Mouse (Mus musculus): ENCODE results near the gene Myo3b. TPM values are rescaled to one million over a fixed set of nuclear protein-coding genes. Genes with fewer than 3 reads are reported as not detected.

Myo3b gene
- polyA plus RNA-seq, 1 experiment from 2014 or later: 0.41 TPM

- ATAC-seq (ENCODE audit: insufficient number of reproducible peaks, low FRiP score): no peak
- WGBS: 57% methylated on average over 7 of the region's 7 CpGs
- no peak overlapping the region for H3K4me2 ChIP-seq
- no peak overlapping the region for H3K4me3 ChIP-seq
- peaks cover 10% of the 10 kb centered on the region; the same call in 1 of the 2 replicates for H3K27me3 ChIP-seq (replicated peaks)
- no peak overlapping the region for H3K9ac ChIP-seq
- no peaks in the 10 kb centered on the region for H3K9me3 ChIP-seq (replicated peaks)
- H3K4me1 ChIP-seq (replicated peaks): peaks cover 14% of the 10 kb centered on the region
- H3K36me3 ChIP-seq: no peaks in the 10 kb centered on the region
- no peak overlapping the region for H3K27ac ChIP-seq (ENCODE audit: poor library complexity, severe bottlenecking)
These were observed 26.9 kb downstream of the Myo3b start for GRCm38 (mm10) chr2:70065729-70066300.

GRCm38 (mm10) chr2:70066338-70067022 lies 27.6 kb downstream of the Myo3b start:
- Histone ChIP-seq H3K27me3 (replicated peaks) (peaks cover 10% of the 10 kb centered on the region; the same call in 1 of the 2 replicates), H3K27ac (ENCODE audit: poor library complexity, severe bottlenecking) (no peak overlapping the region), H3K4me2 (no peak overlapping the region), H3K36me3 (no peaks in the 10 kb centered on the region), H3K4me3 (no peak overlapping the region), H3K9ac (no peak overlapping the region), H3K4me1 (replicated peaks) (peaks cover 14% of the 10 kb centered on the region), H3K9me3 (replicated peaks) (no peaks in the 10 kb centered on the region)
- no peak for ATAC-seq (ENCODE audit: insufficient number of reproducible peaks, low FRiP score)
- WGBS: 76% methylated on average over 6 of the region's 6 CpGs

GRCm38 (mm10) chr2:70069861-70070260 lies 30.9 kb downstream of the Myo3b start:
- H3K4me2 ChIP-seq: no peak overlapping the region
- H3K36me3 ChIP-seq: no peaks in the 10 kb centered on the region
- no peak overlapping the region for H3K27ac ChIP-seq (ENCODE audit: poor library complexity, severe bottlenecking)
- ATAC-seq (ENCODE audit: insufficient number of reproducible peaks, low FRiP score): no peak
- H3K4me3 ChIP-seq: no peak overlapping the region
- no peaks in the 10 kb centered on the region for H3K9me3 ChIP-seq (replicated peaks)
- H3K9ac ChIP-seq: no peak overlapping the region
- H3K27me3 ChIP-seq (replicated peaks): peaks cover 7% of the 10 kb centered on the region; the same call in 1 of the 2 replicates
- peaks cover 14% of the 10 kb centered on the region for H3K4me1 ChIP-seq (replicated peaks)
- WGBS: 61% methylated on average over 5 of the region's 5 CpGs

- H3K27me3 ChIP-seq (replicated peaks): peaks cover 5% of the 10 kb centered on the region; the same call in 1 of the 2 replicates
- 0 out of 2 replicates have a peak, but pooled peaks cover 6% of the 10 kb centered on the region for H3K4me1 ChIP-seq (replicated peaks)
- H3K27ac ChIP-seq (ENCODE audit: poor library complexity, severe bottlenecking): no peak overlapping the region
- H3K9ac ChIP-seq: no peak overlapping the region
- H3K4me2 ChIP-seq: peak overlapping the region; percentile 64
- ATAC-seq (ENCODE audit: insufficient number of reproducible peaks, low FRiP score): no peak
- H3K36me3 ChIP-seq: no peaks in the 10 kb centered on the region
- WGBS: 32% methylated on average over 17 of the region's 17 CpGs
- peak overlapping the region; percentile 31 for H3K4me3 ChIP-seq
- no peaks in the 10 kb centered on the region for H3K9me3 ChIP-seq (replicated peaks)
These were observed 44.6 kb downstream of the Myo3b start for GRCm38 (mm10) chr2:70083444-70084020.

- Histone ChIP-seq H3K36me3 (no peaks in the 10 kb centered on the region), H3K4me1 (replicated peaks) (no peaks in the 10 kb centered on the region), H3K9ac (no peak overlapping the region), H3K9me3 (replicated peaks) (no peaks in the 10 kb centered on the region), H3K4me3 (no peak overlapping the region), H3K27ac (ENCODE audit: poor library complexity, severe bottlenecking) (no peak overlapping the region), H3K27me3 (replicated peaks) (peaks cover 15% of the 10 kb centered on the region; the same call in 1 of the 2 replicates), H3K4me2 (no peak overlapping the region)
- no peak for ATAC-seq (ENCODE audit: insufficient number of reproducible peaks, low FRiP score)
- WGBS: 83% methylated on average over 2 of the region's 2 CpGs
These were observed 52.3 kb downstream of the Myo3b start for GRCm38 (mm10) chr2:70091261-70091660.

- no peak overlapping the region for H3K27ac ChIP-seq (ENCODE audit: poor library complexity, severe bottlenecking)
- H3K4me3 ChIP-seq: no peak overlapping the region
- peaks cover 18% of the 10 kb centered on the region; the same call in 1 of the 2 replicates for H3K27me3 ChIP-seq (replicated peaks)
- 59% methylated on average over 10 of the region's 10 CpGs for WGBS
- H3K4me2 ChIP-seq: no peak overlapping the region
- no peak for ATAC-seq (ENCODE audit: insufficient number of reproducible peaks, low FRiP score)
- H3K4me1 ChIP-seq (replicated peaks): no peaks in the 10 kb centered on the region
- no peak overlapping the region for H3K9ac ChIP-seq
- no peaks in the 10 kb centered on the region for H3K36me3 ChIP-seq
- no peaks in the 10 kb centered on the region for H3K9me3 ChIP-seq (replicated peaks)
These were observed 53.0 kb downstream of the Myo3b start for GRCm38 (mm10) chr2:70091801-70092522.

GRCm38 (mm10) chr2:70092665-70093064 lies 53.7 kb downstream of the Myo3b start:
- H3K9me3 ChIP-seq (replicated peaks): no peaks in the 10 kb centered on the region
- no peaks in the 10 kb centered on the region for H3K4me1 ChIP-seq (replicated peaks)
- H3K27ac ChIP-seq (ENCODE audit: poor library complexity, severe bottlenecking): no peak overlapping the region
- H3K27me3 ChIP-seq (replicated peaks): peaks cover 20% of the 10 kb centered on the region; the same call in 1 of the 2 replicates
- H3K36me3 ChIP-seq: no peaks in the 10 kb centered on the region
- ATAC-seq (ENCODE audit: insufficient number of reproducible peaks, low FRiP score): no peak
- no peak overlapping the region for H3K4me3 ChIP-seq
- no peak overlapping the region for H3K9ac ChIP-seq
- H3K4me2 ChIP-seq: no peak overlapping the region
- 62% methylated on average over 3 of the region's 3 CpGs for WGBS

GRCm38 (mm10) chr2:70094446-70094845 lies 55.5 kb downstream of the Myo3b start:
- H3K27me3 ChIP-seq (replicated peaks): peaks cover 20% of the 10 kb centered on the region; the same call in 1 of the 2 replicates
- no peaks in the 10 kb centered on the region for H3K4me1 ChIP-seq (replicated peaks)
- no peak for ATAC-seq (ENCODE audit: insufficient number of reproducible peaks, low FRiP score)
- H3K9me3 ChIP-seq (replicated peaks): no peaks in the 10 kb centered on the region
- H3K4me2 ChIP-seq: no peak overlapping the region
- no peak overlapping the region for H3K4me3 ChIP-seq
- 56% methylated on average over 5 of the region's 5 CpGs for WGBS
- H3K9ac ChIP-seq: no peak overlapping the region
- H3K27ac ChIP-seq (ENCODE audit: poor library complexity, severe bottlenecking): no peak overlapping the region
- H3K36me3 ChIP-seq: no peaks in the 10 kb centered on the region

- WGBS: 68% methylated on average over 15 of the region's 15 CpGs
- Histone ChIP-seq H3K4me2 (no peak overlapping the region), H3K36me3 (no peaks in the 10 kb centered on the region), H3K27me3 (replicated peaks) (peaks cover 20% of the 10 kb centered on the region; the same call in 1 of the 2 replicates), H3K4me1 (replicated peaks) (no peaks in the 10 kb centered on the region), H3K27ac (ENCODE audit: poor library complexity, severe bottlenecking) (no peak overlapping the region), H3K9ac (no peak overlapping the region), H3K4me3 (no peak overlapping the region), H3K9me3 (replicated peaks) (no peaks in the 10 kb centered on the region)
- ATAC-seq (ENCODE audit: insufficient number of reproducible peaks, low FRiP score): no peak
These were observed 58.5 kb downstream of the Myo3b start for GRCm38 (mm10) chr2:70097229-70098095.

GRCm38 (mm10) chr2:70099459-70099858 lies 60.5 kb downstream of the Myo3b start:
- H3K27ac ChIP-seq (ENCODE audit: poor library complexity, severe bottlenecking): no peak overlapping the region
- H3K4me2 ChIP-seq: no peak overlapping the region
- no peak overlapping the region for H3K9ac ChIP-seq
- 73% methylated on average over 4 of the region's 4 CpGs for WGBS
- no peaks in the 10 kb centered on the region for H3K4me1 ChIP-seq (replicated peaks)
- peaks cover 18% of the 10 kb centered on the region; the same call in 1 of the 2 replicates for H3K27me3 ChIP-seq (replicated peaks)
- H3K9me3 ChIP-seq (replicated peaks): no peaks in the 10 kb centered on the region
- ATAC-seq (ENCODE audit: insufficient number of reproducible peaks, low FRiP score): no peak
- no peak overlapping the region for H3K4me3 ChIP-seq
- no peaks in the 10 kb centered on the region for H3K36me3 ChIP-seq

Data from heart, embryonic 12.5 days (tissue).